Mouse (Mus musculus) Patski (cell line): ENCODE results near the gene 1500011B03Rik. TPM values are rescaled to one million over a fixed set of nuclear protein-coding genes. Genes with fewer than 3 reads are reported as not detected.

Source experiments
- ATAC-seq: fragments of 100-300 bp; one replicate; pipeline ENCODE4 v1.8.0; 2021
- CTCF ChIA-PET: fragments of 350-600 bp; sonication (Branson Sonifier 250); formaldehyde crosslinking; loops from one replicate; lab custom pipeline; 2022; ENCODE audit warnings: inconsistent platforms; lab: Charles Lee
- POLR2A ChIA-PET: fragments of 350-600 bp; sonication (Branson Sonifier 250); formaldehyde crosslinking; loops from one replicate; lab custom pipeline; 2022; ENCODE audit warnings: antibody characterized with exemption, inconsistent platforms; lab: Charles Lee
- DNase-seq: peaks from one replicate; pipeline ENCODE4 v3.0.0-alpha.2; 2011; ENCODE audit warnings: low read depth, low spot score
- H3K27me3 ChIP-seq: fragments of 371-371 bp; one replicate; pipeline ENCODE4 v1.5.1; 2021
- CTCF ChIP-seq: fragments of 100-300 bp; IDR thresholded peaks from one replicate; pipeline ENCODE4 v1.5.1; 2021
- in situ Hi-C: fragments of 300-500 bp; cut with MboI; formaldehyde crosslinking; loops from 3 replicates; pipeline ENCODE4 v1.11.1; 2018; ENCODE audit warnings: low pct_unique_long_range_greater_than_20kb, mixed read lengths
- polyA plus RNA-seq: library from polyadenylated mRNA; unstranded; gene quantifications from one replicate; pipeline ENCODE4 v1.2.3, GENCODE M21; 2021

1500011B03Rik gene
- polyA plus RNA-seq, 1 experiment from 2014 or later, result 40.7 TPM

- ChIA-PET POLR2A (no interaction called here), CTCF (interaction anchor here (1.3 kb wide), 1 partner anchor 65 kb away, joined by 3 read pairs; no protein-coding TSS in a partner anchor)
- no peak for TF ChIP-seq CTCF
- in situ Hi-C loops, result no loop called here
- DNase-seq (no peak), ATAC-seq (no peak)
- peaks cover 11% of the 10 kb centered on the region for H3K27me3 ChIP-seq
Measured at GRCm38 (mm10) chr5:114836886-114837285, 13.6 kb upstream of the 1500011B03Rik start.

GRCm38 (mm10) chr5:114829740-114830139 is 6.5 kb upstream of the 1500011B03Rik start:
- ATAC-seq (no peak), DNase-seq (no peak)
- ChIA-PET CTCF (no interaction called here), POLR2A (no interaction called here)
- peaks cover 3% of the 10 kb centered on the region for H3K27me3 ChIP-seq
- in situ Hi-C loops, result no loop called here
- no peak for TF ChIP-seq CTCF

GRCm38 (mm10) chr5:114827427-114827826 is 4.2 kb upstream of the 1500011B03Rik start:
- no peak for TF ChIP-seq CTCF
- H3K27me3 ChIP-seq, result no peaks in the 10 kb centered on the region
- DNase-seq (no peak), ATAC-seq (no peak)
- CTCF ChIA-PET, result no interaction called here
- in situ Hi-C loops, result no loop called here
- POLR2A ChIA-PET, result no interaction called here

- DNase-seq (no peak), ATAC-seq (no peak)
- TF ChIP-seq CTCF, result no peak
- ChIA-PET CTCF (no interaction called here), POLR2A (interaction anchor here (1.2 kb wide), 1 partner anchor 12 kb away, joined by 3 read pairs; no protein-coding TSS in a partner anchor)
- in situ Hi-C loops, result no loop called here
- H3K27me3 ChIP-seq, result no peaks in the 10 kb centered on the region
Measured at GRCm38 (mm10) chr5:114825978-114826691, 2.9 kb upstream of the 1500011B03Rik start.

GRCm38 (mm10) chr5:114824197-114824596 is 929 bp upstream of the 1500011B03Rik start:
- ChIA-PET CTCF (no interaction called here), POLR2A (no interaction called here)
- ATAC-seq, result no peak
- peak; percentile 91 for TF ChIP-seq CTCF
- H3K27me3 ChIP-seq, result no peaks in the 10 kb centered on the region
- in situ Hi-C loops, result no loop called here
- no peak for DNase-seq

GRCm38 (mm10) chr5:114818124-114818523 is 5.1 kb downstream of the 1500011B03Rik start:
- no peak for ATAC-seq
- POLR2A ChIA-PET, result no interaction called here

GRCm38 (mm10) chr5:114816599-114816998 is 6.7 kb downstream of the 1500011B03Rik start:
- POLR2A ChIA-PET, result no interaction called here
- CTCF ChIA-PET, result no interaction called here
- H3K27me3 ChIP-seq, result no peaks in the 10 kb centered on the region
- no peak for TF ChIP-seq CTCF
- DNase-seq, result no peak
- in situ Hi-C loops, result no loop called here
- no peak for ATAC-seq

More at GRCm38 (mm10) chr5:114818124-114818523, 5.1 kb downstream of the 1500011B03Rik start:
- H3K27me3 ChIP-seq, result no peaks in the 10 kb centered on the region
- CTCF ChIA-PET, result no interaction called here
- no peak for TF ChIP-seq CTCF
- DNase-seq, result no peak
- in situ Hi-C loops, result no loop called here

- TF ChIP-seq CTCF, result no peak
- H3K27me3 ChIP-seq, result no peaks in the 10 kb centered on the region
- CTCF ChIA-PET, result no interaction called here
- ATAC-seq, result peak; percentile 82
- DNase-seq, result no peak
- in situ Hi-C loops, result no loop called here
- POLR2A ChIA-PET, result interaction anchor here (0.7 kb wide), 1 partner anchor 13 kb away, joined by 3 read pairs; no protein-coding TSS in a partner anchor
Measured at GRCm38 (mm10) chr5:114813525-114814181, 9.6 kb downstream of the 1500011B03Rik start.

- POLR2A ChIA-PET, result no interaction called here
- in situ Hi-C loops, result no loop called here
- CTCF ChIA-PET, result no interaction called here
- DNase-seq, result no peak
- TF ChIP-seq CTCF, result no peak
- ATAC-seq, result no peak
- no peaks in the 10 kb centered on the region for H3K27me3 ChIP-seq
Measured at GRCm38 (mm10) chr5:114809826-114810225, 13.4 kb downstream of the 1500011B03Rik start.

- TF ChIP-seq CTCF, result no peak
- ATAC-seq (no peak), DNase-seq (no peak)
- in situ Hi-C loops, result no loop called here
- H3K27me3 ChIP-seq, result no peaks in the 10 kb centered on the region
- ChIA-PET CTCF (no interaction called here), POLR2A (no interaction called here)
Measured at GRCm38 (mm10) chr5:114809181-114809756, 14.0 kb downstream of the 1500011B03Rik start.

GRCm38 (mm10) chr5:114808385-114808784 is 14.9 kb downstream of the 1500011B03Rik start:
- in situ Hi-C loops, result no loop called here

More at GRCm38 (mm10) chr5:114808385-114808784, 14.9 kb downstream of the 1500011B03Rik start:
- no peak for ATAC-seq
- no peak for DNase-seq
- no peak for TF ChIP-seq CTCF
- H3K27me3 ChIP-seq, result no peaks in the 10 kb centered on the region
- ChIA-PET CTCF (no interaction called here), POLR2A (no interaction called here)
